Mouse (Mus musculus) c-Kit-positive CD71-negative TER-119-negative erythroid progenitor cells, embryonic 14.5 days (primary cell): ENCODE measurements at regions not wholly inside any gene's neighbourhood (a gene's known extent, or its start where the extent isn't known, plus 50 kb on each side); places are given as distances from the start of the nearest gene placed in this dataset.

Experiments
- DNase-seq: peaks from one replicate; pipeline ENCODE4 v3.0.0-alpha.2; 2013; ENCODE audit warnings: low read depth

DNA sequence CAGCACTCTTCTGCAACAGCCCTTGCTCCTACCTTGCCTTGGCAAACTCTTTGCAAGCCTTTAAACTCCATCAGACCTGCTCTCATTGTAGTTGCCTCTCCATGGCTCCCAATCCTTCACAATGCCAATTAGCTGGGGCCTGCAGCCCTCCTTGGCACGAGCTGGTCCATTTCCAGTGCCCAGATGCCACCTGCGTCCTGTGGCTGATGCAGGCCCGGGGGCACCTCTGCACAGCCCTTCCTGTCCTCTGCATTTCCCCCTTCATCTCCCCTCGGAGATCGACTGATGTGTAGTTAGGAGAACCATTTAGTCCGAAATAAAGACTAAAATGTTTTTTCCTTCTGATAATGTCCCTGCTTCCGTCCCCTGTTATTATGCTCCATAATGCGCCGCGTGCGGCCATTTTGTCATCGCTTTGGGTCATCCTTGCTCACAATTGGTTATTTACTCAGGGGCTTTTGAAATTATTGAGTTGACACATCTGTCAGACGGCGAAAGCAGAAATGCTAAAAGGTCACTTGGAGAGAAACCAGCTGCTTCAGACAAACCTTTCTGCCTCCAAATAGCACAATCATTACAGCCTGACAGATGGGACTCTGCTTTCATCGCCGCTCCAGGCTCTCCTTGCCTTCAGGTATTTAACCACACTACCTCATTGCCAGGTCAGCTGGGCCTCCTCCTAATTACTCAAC lies 250.0 kb upstream of the Fam92a start:
- no peak for DNase-seq

DNA sequence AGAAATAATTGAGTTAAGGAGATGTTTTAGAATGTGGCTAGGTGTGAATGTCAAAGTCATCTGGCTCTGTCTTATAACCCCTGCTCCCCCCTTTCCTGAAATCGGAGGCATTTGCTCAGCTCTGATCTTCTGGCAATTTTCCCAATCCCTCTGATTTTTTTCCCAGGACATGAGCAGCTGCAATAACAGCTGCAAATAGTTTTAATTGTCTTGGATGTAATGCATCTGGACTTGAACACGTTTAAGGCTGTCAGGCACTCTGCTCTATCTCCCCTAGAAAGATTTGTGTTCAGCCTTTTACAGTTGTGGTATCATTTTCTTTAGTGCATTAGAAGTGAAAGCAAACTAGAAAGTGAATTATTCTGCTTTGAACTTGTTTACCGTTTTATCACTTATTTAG lies 246.3 kb upstream of the Fam92a start:
- DNase-seq, result no peak

DNA sequence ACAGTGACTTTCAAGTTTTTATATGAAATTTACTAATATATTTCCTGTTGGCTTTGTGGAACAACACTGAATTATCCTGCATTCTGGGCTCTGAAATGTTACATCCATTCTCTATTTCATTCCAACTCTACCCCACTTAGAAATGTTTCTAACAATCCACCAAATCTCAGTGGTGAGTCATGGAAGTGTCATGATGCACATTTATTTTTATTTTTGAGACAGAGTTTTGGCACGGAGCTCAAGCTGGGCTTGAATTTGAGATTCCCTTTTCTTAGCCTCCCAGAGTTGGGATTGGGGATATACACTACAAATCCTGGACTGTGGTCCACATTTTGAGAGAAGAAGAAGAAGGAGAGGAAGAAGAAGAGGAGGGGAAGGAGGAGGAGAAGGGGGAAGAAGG lies 223.5 kb upstream of the Fam92a start:
- no peak for DNase-seq

DNA sequence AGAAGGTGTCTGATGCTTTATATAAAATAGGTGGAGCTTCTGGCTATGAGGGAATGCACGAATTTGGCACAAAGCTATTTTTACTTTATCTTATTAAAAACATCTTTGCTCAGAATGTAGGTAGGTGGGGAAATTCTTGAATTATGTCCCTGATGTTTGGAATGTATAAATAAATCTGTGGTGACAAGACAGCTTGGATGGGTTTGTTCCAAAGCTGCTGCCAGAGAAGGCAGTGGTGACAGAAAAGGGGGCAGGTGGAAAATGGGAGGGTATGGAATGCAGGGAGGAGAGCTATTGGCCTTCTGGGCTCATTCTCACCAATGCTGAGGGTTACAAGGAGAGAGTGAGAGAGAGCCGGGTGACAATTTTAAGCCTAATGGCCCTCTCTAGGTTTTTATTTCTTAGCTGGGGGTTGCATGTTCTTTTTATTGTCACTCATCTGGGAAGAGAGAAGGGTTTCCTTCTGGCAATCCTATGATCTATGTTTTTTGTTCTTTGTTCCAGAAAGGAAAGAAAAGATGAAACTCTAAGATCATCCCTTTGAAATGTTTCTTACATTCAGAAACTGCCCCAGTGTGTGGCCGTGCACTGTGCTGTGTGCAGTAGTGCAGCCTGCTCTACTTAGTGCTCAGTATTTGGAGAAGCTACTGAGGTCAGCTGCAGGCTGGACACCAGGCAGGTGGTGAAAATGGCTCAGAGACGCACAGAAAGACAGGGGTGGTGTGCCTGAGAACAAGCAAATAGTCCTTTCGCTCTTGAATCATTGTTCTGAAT lies 205.2 kb upstream of the Fam92a start:
- DNase-seq, result no peak

DNA sequence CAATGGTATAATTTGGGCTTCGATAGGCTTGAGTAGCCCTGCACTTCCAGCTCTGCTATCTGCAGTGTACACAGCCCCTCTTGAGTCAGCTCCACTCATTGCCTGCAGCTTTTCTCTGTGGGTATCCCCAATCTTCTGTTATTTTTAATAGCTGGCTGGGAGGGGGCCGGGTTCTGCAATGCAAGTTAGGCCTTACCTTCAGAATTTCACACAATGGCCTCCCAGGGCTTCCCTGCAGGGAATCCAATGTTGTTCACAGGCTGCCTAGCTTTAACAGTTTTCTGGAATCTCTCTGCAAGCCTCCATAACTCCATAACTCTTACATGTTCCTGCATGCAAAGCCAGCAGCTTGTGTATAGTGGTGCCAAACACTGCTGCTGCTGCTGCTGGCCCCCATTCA lies 197.7 kb upstream of the Fam92a start:
- DNase-seq, result no peak

DNA sequence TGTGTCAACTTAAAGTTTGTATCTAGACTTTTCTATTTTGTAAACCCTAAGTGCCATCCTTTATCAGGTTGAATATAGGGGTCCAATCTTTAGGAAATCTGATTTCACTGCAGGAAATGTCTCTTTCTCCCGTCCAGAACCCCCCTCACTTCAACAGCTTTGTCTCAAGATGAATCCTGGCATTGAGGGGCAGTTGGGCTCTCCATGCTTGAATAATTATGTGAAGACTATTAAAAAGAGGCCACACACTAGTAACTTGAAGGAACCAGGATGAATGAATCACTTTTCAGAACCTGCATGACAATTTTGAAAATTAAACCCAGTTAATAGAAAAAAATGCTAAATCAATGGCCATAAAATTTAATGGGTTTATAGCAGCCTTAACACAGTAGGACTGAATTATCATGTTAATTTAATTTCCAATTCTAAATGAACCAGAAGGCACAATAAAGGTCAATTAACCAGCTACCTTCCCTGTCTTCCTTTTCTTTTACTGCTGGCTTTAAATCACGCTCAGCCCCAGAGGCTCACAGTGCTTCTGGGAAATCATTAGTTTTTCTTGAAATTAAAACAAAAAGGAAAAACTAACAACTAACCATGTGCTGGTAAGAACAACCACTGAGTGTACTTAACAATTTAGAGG lies 185.3 kb upstream of the Fam92a start:
- no peak for DNase-seq

DNA sequence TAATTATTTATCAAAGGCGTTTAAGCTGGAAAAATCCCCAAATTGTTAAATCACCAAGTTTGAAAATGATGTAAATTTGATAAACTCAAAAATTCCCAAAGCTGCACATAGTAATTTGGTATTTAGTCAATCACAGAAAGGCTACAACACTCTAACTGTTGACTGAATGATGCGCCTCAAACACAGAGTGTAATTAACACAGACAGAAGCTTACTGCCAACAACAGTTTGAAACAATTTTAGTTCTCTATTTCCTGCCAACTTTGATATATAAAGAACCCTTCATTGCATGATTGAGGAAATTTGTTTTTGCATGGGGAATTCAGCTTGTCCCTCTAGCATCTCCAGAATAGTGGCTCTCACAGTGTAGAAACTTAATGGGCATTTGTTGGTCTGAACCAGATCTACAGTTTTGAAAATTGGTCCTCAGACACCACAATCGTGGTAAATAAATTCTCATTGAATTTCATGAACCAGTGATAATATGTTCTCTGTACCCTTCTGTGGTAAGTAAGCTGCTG lies 181.6 kb upstream of the Fam92a start:
- DNase-seq, result no peak

DNA sequence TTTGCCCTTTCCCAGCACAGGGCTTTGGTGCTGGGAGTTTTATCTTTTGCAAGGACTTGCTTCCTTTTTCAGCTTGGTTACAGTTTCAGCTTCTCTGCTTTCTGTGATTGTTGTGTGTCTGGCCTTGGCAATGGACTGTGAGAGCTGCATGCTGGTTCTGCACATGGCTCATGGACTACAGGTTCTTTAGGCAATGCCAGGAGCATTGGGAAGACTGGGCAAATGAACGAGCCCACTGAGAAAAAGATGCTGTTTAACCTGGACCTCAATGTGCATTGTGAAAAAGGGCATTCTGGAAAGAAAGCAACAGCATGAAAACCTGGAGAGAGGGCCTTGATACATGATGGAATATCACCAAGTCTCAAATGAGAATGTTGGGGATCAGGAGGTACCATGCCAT lies 167.4 kb upstream of the Fam92a start:
- no peak for DNase-seq

DNA sequence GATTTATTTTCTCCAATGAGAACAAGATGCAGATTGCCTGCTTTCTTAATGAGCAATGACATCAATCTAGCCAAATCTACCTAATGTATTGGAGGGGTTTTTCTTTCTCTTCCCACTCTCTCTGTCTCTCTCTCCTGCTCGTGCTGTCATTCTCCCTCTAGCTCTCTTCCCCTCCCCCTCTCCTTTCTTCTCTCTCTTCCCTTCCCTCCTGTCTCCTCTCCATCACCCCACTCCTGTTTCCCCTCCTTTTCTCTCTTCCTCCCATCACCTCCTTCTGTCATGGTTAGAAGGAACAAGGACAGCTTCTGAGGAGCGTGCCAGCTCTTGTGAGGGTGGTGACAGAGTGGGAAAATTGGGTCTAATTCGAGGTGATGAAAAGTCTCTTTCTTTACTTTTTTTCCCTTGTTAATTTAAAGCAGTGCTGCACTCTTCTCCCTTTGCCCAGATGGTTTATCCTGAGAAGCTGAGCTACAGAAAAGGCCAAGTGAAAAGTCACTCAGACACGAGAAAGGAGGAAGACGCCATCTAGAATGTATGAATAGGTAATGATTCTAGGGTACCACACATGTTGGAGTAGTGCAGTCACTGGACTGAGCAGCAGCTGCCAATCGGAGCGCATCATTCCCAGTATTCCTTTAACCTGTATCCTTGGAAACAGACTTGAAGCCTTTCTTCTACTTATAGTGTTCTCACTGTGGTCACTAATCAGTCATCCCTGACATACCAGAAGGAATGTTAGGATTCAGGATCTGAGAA lies 163.2 kb upstream of the Fam92a start:
- no peak for DNase-seq

DNA sequence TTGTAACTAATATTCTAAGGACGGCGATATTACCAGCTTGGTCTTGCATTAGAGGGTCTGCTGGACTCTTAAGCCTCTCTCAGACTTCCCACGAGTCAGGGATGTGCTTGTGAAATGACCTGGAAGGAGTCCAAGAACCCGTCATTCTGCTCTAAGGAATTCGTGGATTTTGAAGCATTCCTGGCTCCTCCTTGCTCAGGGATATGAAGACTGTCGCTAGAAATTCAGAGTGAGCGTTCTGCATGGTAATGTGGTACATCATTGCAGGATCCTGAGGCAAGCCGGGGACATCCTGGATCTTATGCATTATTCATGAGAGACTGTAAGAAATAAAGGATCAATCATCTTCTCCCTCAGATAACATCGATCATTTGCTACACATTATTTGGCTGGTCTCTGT lies 162.6 kb upstream of the Fam92a start:
- DNase-seq, result no peak

DNA sequence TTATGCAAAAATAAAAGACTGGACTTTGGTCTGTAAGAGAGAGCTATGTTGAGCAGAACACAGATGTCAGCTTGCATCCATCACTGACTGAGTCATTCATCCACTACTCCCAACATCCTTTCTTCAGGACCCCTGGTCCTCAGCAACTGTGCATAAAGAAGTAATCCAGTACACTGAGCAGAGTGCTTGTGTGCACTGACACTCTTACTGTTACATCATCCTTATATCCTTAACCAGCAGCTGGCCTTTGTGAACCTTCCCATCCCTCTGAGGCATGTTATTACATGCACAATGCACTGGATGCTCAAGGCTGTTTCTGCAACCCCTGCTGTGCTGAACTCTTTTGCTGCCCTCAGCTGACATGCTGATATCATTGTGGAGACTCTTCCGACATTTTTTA lies 144.2 kb upstream of the Fam92a start:
- DNase-seq, result no peak

DNA sequence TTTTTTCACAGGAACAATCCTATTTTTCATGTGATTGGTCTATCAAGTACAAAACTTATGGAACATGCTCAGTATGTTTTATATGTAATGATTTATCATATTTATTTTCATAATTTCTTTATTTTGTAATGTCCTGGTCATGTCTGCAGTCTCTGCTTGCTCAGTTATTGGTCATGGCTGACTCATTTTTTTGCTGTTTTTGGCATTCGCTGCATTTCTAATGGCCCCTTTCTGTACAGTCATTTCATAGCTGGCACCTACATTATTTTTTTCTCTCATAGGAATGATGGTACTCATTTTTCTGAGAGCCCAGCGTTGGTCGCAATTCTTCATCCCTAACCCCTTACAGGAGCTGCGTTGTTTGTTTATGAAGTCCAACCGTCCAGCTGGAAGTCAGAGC lies 136.5 kb upstream of the Fam92a start:
- DNase-seq, result no peak

DNA sequence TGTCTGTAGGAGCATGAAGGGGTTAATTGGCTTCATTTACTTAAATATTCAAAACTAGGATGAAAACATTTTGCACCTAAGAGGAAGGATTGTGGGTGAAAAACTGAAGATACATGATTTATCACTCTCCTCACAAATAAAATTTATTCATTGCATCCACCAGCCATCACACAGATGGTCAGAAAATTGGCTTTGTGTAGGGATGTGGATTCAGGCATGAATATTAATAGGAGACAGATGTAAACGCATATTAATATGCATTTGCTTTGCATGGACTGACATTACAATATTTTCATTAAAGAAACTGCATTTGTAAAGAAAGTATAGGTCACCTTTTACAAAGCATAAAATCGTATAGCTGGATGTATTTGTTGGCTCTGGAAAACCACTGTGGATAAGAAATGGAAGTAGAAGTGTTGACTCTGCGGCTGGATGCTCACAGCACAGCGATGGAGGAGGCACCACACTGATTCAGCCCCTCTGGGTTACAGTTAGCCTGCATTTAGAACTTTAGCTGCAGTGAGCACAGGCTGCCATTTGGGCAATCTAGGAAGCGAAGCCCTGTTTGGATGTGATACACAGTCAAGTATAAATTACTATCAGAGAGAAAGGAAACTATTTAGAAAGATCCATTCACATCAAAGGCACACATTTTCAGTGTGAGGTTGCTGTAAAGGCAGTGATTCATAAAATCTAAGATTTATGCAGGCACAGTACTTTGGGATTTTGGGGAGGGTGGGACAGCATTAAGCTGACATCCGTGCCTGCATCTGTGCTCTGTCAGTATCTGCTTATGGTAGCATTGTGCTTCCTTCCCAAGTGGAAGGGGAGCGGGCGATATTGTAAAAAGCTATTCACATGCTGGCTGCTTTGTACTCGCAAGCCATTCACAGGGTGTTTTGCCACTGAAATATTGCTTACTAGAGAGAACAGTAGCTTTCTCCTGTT lies 135.1 kb upstream of the Fam92a start:
- no peak for DNase-seq

DNA sequence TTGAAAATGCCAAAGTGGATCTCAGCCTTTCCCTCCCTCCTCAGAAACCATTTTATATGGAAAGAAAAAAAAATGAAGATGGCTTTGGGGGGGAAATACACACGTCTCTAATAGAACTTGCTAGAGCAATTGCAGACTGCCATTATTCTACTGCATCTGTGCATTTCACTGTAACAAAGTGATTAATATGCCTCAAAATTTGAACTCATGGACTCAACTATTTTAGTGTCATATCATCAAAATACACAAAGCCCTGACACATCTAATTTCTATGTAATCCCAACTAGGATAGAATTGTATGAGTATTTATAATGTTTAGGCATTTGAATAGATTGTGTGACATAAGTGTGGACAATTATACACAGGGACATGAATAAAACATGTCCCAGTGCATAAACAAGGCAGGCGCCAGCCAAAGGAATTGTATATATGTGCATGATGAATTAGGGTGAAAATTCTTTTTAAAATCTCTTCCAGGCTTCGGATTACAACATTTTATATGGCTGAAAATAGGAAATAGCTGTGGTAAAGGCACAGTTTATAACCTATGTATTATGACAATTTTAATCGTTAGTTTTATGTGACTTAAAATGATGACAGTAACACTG lies 115.4 kb upstream of the Fam92a start:
- no peak for DNase-seq

DNA sequence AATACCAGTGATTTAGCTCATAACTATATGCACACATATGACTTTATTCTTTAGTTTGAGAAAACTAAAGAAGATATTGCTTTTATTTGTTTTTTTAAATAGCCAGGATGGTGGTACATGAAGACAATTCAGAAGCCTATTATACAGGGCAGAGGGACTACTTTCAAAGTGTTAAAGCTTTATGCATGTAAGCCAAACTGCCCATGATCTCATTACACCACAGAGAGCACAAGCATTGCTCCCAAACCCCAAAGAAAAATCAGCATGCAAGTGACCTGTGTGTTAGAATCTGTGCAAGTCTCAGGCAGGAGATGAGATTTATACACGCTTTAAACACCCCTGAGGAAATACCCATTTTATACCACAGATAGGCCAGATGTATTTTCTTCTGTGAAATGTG lies 114.6 kb upstream of the Fam92a start:
- DNase-seq, result no peak

DNA sequence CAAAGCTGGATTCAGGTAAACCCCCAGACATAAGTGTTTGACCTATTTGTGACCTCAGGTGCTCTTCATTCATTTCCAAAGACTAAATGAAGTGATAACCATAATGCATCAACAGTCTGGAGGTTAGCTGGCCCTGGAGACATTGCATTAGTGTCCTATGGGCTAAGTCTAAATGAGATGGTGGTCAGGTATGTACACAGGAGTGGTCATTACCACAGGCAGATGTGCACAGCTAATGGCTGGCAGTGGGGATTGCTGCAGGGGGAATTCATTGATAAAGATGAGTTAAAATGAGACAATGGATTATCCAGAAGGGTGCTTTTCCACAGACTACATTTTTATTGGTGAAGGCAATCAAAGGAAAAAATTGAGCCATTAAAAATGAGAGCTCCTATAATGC lies 114.2 kb upstream of the Fam92a start:
- no peak for DNase-seq

DNA sequence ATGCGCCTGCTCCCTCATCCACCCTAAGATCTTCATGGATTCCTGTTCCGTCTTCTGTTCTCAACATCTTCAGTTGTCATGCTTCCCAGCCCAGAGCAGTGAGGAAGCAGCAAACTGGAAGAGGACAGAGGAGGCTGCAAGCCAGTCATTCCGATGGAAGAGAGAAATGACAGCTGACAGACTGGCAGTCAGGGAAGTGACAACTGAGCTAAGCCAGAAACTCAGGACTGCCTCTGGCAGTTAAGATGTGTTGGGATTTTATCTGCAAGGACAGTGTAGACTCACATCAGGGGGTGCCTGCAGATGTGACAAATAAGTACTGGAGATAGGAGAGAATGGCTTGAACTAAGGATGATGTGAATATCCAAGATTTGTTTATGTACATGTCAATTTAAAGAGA lies 106.1 kb upstream of the Fam92a start:
- DNase-seq, result no peak

DNA sequence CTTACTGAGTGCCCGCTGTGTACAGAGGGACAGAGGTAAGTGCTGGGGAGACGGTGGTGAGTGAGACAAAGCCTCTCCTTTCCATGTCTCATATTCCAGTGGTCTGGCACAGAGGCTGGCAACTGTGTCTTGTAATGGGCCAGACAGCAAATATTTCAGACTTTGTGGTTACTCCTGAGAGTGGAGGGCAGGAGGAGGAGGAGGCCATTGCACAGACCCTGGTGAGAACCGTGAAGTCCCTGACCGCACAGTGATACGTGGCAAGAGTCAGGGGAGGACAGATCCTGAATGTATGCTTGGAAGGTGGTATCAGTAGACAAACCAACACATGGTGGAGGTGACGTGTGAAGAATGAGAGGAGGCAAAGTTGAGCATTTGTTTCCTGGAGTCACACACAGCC lies 101.6 kb upstream of the Fam92a start:
- DNase-seq, result no peak

DNA sequence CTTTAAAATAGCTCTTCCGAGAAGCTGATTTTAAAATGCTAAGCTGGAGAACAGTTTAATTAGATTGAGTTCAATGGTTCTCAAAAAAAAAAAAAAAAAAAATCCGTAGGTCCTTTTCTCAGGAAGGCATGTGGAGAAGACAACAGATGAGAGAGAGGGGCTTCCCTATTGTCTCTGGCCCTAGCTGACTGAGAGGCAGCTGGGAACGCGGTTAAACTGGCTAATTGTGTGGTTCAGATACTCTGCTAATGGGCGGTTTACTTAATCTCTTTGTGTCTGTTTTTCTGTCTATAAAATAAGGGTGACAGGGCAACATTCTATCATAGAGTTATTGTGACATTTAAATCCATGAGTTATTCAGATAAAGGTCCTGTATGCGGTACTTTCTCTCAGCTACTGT lies 101.1 kb upstream of the Fam92a start:
- no peak for DNase-seq

DNA sequence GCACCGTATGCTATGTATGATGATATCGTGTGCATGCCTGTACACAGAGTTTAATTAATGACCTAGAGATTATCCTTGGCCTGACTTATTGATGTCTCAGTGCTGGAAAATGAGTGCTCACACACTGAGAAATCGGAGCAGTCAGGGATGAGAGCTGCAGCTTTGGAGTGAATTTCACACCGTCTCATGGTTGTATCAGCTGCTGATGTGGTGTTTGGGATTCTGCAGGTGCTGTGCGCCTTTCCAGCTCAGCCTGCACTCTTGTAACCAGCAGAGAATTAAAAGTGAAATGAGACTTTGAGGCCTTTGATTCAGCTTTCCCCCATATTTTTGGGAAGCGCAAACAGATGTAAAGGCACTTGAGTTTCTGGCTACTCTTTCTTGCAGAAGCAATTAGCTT lies 100.6 kb upstream of the Fam92a start:
- no peak for DNase-seq

DNA sequence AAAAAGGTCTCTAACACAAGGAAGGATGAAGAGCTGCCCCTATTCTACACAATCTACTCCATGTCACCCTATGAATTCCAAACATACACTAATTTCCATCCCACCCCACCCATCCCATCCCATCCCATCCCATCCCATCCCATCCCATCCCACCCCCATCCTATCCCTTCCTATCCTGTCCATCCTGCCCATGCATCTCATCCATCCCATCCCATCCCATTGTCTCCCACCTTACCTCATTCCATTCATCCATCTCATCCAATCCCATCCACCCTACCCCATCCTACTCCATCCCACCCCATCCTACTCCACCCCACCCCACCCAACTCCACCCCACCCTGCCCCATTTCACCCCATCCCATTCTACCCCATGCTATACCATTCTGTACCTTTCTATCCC lies 91.9 kb upstream of the Fam92a start:
- DNase-seq, result no peak
